Mouse (Mus musculus): ENCODE measurements around the gene Hoxb6. TPM values are rescaled to one million over a fixed set of nuclear protein-coding genes. Genes with fewer than 3 reads are reported as not detected.

The Hoxb6 gene
- total and polyA plus RNA-seq, 3 experiments = not detected

GRCm38 (mm10) chr11:96343206-96343745 is 51.0 kb downstream of the Hoxb6 start:
- Histone ChIP-seq H3K4me3 (ENCODE audit: control insufficient read depth in 1 of 2, insufficient read depth in 1 of 2, low read depth in 2 of 2, low read length in 2 of 2) (no peak overlapping the region), H3K4me1 (ENCODE audit: control insufficient read depth in 1 of 2, insufficient read depth in 2 of 2, low read length in 2 of 2) (no peaks in the 10 kb centered on the region), H3K27ac (ENCODE audit: control insufficient read depth, low read depth, low read length) (no peak overlapping the region), H3K9ac (ENCODE audit: control insufficient read depth, low read depth, low read length, poor library complexity, severe bottlenecking) (no peak overlapping the region), H3K79me2 (ENCODE audit: control insufficient read depth, insufficient read depth, low read length, poor library complexity) (no peaks in the 10 kb centered on the region), H3K36me3 (ENCODE audit: control insufficient read depth in 1 of 2, insufficient read depth in 2 of 2, low read length in 2 of 2) (no peaks in the 10 kb centered on the region), H3K27me3 (ENCODE audit: control insufficient read depth in 1 of 2, insufficient read depth in 2 of 2, low read length in 2 of 2) (peaks cover 0 to 2% of the 10 kb centered on the region in 2 experiments; a peak in 2 of 4 replicates), H3K9me3 (replicated peaks; ENCODE audit: insufficient read depth, low read length) (no peaks in the 10 kb centered on the region)
- TF ChIP-seq MEF2A (IDR thresholded peaks at IDR 0.05; ENCODE audit: extremely low read depth, insufficient replicate concordance, low read depth, low read length, poor library complexity, severe bottlenecking) = no peak
- TF ChIP-seq POLR2AphosphoS5 (IDR thresholded peaks at IDR 0.05; ENCODE audit: borderline replicate concordance, low read depth, low read length) = no peak
- no peak for TF ChIP-seq ZKSCAN1 (IDR thresholded peaks at IDR 0.05; ENCODE audit: low read depth, low read length)
- TF ChIP-seq UBTF (IDR thresholded peaks at IDR 0.05; ENCODE audit: borderline replicate concordance, insufficient read depth, low read depth, low read length) = no peak
- no peak for TF ChIP-seq ETS1 (IDR thresholded peaks at IDR 0.05; ENCODE audit: low read depth, low read length)
- no peak for TF ChIP-seq POLR2AphosphoS2 (IDR thresholded peaks at IDR 0.05; ENCODE audit: low read length)
- no peak for TF ChIP-seq SIN3A (IDR thresholded peaks at IDR 0.05; ENCODE audit: low read length)
- no peak for TF ChIP-seq EP300 (IDR thresholded peaks at IDR 0.05; ENCODE audit: low read depth in 1 of 2, low read length in 2 of 2)
- no peak for TF ChIP-seq MAZ (IDR thresholded peaks at IDR 0.05; ENCODE audit: low read depth, low read length)
- TF ChIP-seq USF1 (IDR thresholded peaks at IDR 0.05; ENCODE audit: low read depth, low read length) = no peak
- TF ChIP-seq TAL1 (IDR thresholded peaks at IDR 0.05; ENCODE audit: low read length) = no peak
- no peak for TF ChIP-seq RAD21 (IDR thresholded peaks at IDR 0.05; ENCODE audit: low read depth, low read length)
- no peak for DNase-seq (ENCODE audit: low read depth, low spot score)

- Histone ChIP-seq H3K9me3 (replicated peaks; ENCODE audit: insufficient read depth, low read length) (no peaks in the 10 kb centered on the region), H3K9ac (ENCODE audit: control insufficient read depth, low read depth, low read length, poor library complexity, severe bottlenecking) (no peak overlapping the region), H3K79me2 (ENCODE audit: control insufficient read depth, insufficient read depth, low read length, poor library complexity) (no peaks in the 10 kb centered on the region), H3K4me1 (ENCODE audit: control insufficient read depth in 1 of 2, insufficient read depth in 2 of 2, low read length in 2 of 2) (no peaks in the 10 kb centered on the region), H3K27ac (ENCODE audit: control insufficient read depth, low read depth, low read length) (no peak overlapping the region), H3K36me3 (ENCODE audit: control insufficient read depth in 1 of 2, insufficient read depth in 2 of 2, low read length in 2 of 2) (no peaks in the 10 kb centered on the region), H3K4me3 (ENCODE audit: control insufficient read depth in 1 of 2, insufficient read depth in 1 of 2, low read depth in 2 of 2, low read length in 2 of 2) (no peak overlapping the region), H3K27me3 (ENCODE audit: control insufficient read depth in 1 of 2, insufficient read depth in 2 of 2, low read length in 2 of 2) (peaks cover 0 to 2% of the 10 kb centered on the region in 2 experiments; a peak in 2 of 4 replicates)
- no peak for DNase-seq (ENCODE audit: low read depth, low spot score)
- no peak for TF ChIP-seq CHD1 (IDR thresholded peaks at IDR 0.05; ENCODE audit: low read depth, low read length)
- no peak for TF ChIP-seq EP300 (IDR thresholded peaks at IDR 0.05; ENCODE audit: low read depth in 1 of 2, low read length in 2 of 2)
- no peak for TF ChIP-seq TBP (IDR thresholded peaks at IDR 0.05; ENCODE audit: low read depth, low read length)
- no peak for TF ChIP-seq RCOR1 (IDR thresholded peaks at IDR 0.05; ENCODE audit: low read depth, low read length)
- TF ChIP-seq ELF1 (IDR thresholded peaks at IDR 0.05; ENCODE audit: low read depth, low read length) = no peak
- no peak for TF ChIP-seq POLR2A (IDR thresholded peaks at IDR 0.05; ENCODE audit: control insufficient read depth in 1 of 2, insufficient read depth in 1 of 2, low read depth in 1 of 2, low read length in 2 of 2, poor library complexity in 1 of 2)
These were observed 52.0 kb downstream of the Hoxb6 start for GRCm38 (mm10) chr11:96344061-96344877.
